Mouse (Mus musculus) stomach, postnatal 0 days (tissue): ENCODE results near the gene Zfp385a. TPM values are rescaled to one million over a fixed set of nuclear protein-coding genes. Genes with fewer than 3 reads are reported as not detected.

ENCODE experiments used
- ATAC-seq: fragments of 200-750 bp; cut with Nextera tagmentation; 2 replicates; pipeline ENCODE4 v1.8.0; 2017; ENCODE audit not compliant: low FRiP score, low TSS enrichment
- DNase-seq: peaks from one replicate; pipeline ENCODE4 v3.0.0-alpha.2; 2016; ENCODE audit warnings: low spot score
- H3K27ac ChIP-seq: fragments of 300-500 bp; sonication (generic); replicated peaks from 2 replicates; pipeline ENCODE4 v1.5.1; 2014; ENCODE audit warnings: mild to moderate bottlenecking, control low read depth
- H3K27me3 ChIP-seq: fragments of 300-500 bp; sonication (generic); 2 replicates; pipeline ENCODE4 v1.6.1; 2014; ENCODE audit warnings: low read length; ENCODE audit not compliant: control insufficient read depth, insufficient read depth
- H3K36me3 ChIP-seq: fragments of 300-500 bp; sonication (generic); 2 replicates; pipeline ENCODE4 v1.6.1; 2014; ENCODE audit warnings: low read length, mixed read lengths; ENCODE audit not compliant: control insufficient read depth, insufficient read depth
- H3K4me1 ChIP-seq: fragments of 300-500 bp; sonication (generic); replicated peaks from 2 replicates; pipeline ENCODE4 v1.6.1; 2014; ENCODE audit warnings: antibody characterized with exemption; ENCODE audit not compliant: control insufficient read depth, insufficient read depth
- H3K4me2 ChIP-seq: fragments of 300-500 bp; sonication (generic); replicated peaks from 2 replicates; pipeline ENCODE4 v1.6.1; 2014; ENCODE audit warnings: low read depth, mild to moderate bottlenecking, control low read depth, moderate library complexity
- H3K4me3 ChIP-seq: fragments of 300-500 bp; sonication (generic); 2 replicates; pipeline ENCODE4 v1.5.1; 2014; ENCODE audit warnings: low read depth, low read length, control low read depth
- H3K9ac ChIP-seq: fragments of 300-500 bp; sonication (generic); 2 replicates; pipeline ENCODE4 v1.6.1; 2014; ENCODE audit warnings: mild to moderate bottlenecking, low read length, control low read depth, mixed read lengths
- H3K9me3 ChIP-seq: fragments of 300-500 bp; sonication (generic); 2 replicates; pipeline ENCODE4 v1.6.1; 2016; ENCODE audit warnings: low read length; ENCODE audit not compliant: control insufficient read depth
- CTCF ChIP-seq: IDR thresholded peaks from 2 replicates; pipeline ENCODE4 v1.5.1; 2016; ENCODE audit warnings: antibody characterized with exemption, low read depth, mild to moderate bottlenecking, moderate library complexity
- EP300 ChIP-seq: optimal IDR thresholded peaks from 2 replicates; pipeline ENCODE3; 2016; ENCODE audit warnings: antibody characterized with exemption
- WGBS: fragments of 180-500 bp; shearing (Covaris S2); extraction: QIAGEN DNeasy Blood & Tissue Kit; methylation state at CpG from one replicate; pipeline ENCODE4 v1.1.7; 2014; 5-methylcytosine and 5-hydroxymethylcytosine counted together
- polyA plus RNA-seq: library from polyadenylated mRNA; unstranded; fragments of >200 nt; fragmentation: Nextera tagmentation; extraction: Ambion mirVana; gene quantifications from 2 replicates; pipeline ENCODE4 v1.2.1, GENCODE M21; 2015

Gene Zfp385a
- polyA plus RNA-seq, 1 experiment from 2014 or later, result 6.0 TPM

DNA sequence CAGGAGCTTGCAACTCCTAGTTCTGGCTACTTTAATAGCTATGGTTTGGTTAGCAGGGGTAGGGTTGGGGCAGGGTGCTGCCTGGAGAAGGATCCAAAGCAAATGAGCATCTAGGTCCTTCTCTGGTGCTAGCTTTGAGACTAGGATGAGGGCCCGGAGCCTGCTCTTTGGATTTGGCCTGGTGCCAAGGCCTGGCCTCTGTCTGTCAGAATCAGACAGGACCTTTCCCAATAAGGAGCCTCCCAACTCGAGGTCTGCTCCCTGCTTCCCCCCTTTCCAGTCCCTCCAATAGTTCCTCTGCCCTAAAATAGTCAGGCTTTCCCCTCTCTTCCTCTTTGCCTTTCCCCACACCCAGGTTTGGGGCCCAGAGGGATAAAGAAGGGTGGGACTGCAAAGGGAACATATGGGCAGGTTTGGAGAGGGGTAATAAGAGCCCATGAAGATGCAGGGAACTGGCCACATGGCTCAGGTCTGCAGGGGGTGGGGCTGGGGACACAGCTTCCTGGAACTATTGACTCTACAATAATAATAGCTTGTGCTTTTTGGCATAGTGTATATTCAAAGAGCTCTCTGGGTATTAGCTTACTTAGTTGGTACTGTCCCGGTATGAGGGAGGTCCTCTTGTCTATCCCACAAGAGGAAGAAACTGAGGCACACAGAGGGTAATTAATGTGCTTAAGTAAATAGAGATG is 38.9 kb upstream of the Zfp385a start:
- Histone ChIP-seq H3K4me2 (no peak overlapping the region), H3K9me3 (no peaks in the 10 kb centered on the region), H3K4me3 (no peak overlapping the region), H3K4me1 (peaks cover 7% of the 10 kb centered on the region; the same call in 1 of the 2 replicates), H3K36me3 (no peaks in the 10 kb centered on the region), H3K27ac (peak overlapping the region; percentile 83), H3K9ac (no peak overlapping the region; the same call in 1 of the 2 replicates), H3K27me3 (no peaks in the 10 kb centered on the region)
- DNase-seq, result peak; percentile 36
- peak; percentile 68 for ATAC-seq
- TF ChIP-seq EP300 (no peak), CTCF (no peak)
- 22% methylated on average over 3 of the region's 3 CpGs for WGBS

DNA sequence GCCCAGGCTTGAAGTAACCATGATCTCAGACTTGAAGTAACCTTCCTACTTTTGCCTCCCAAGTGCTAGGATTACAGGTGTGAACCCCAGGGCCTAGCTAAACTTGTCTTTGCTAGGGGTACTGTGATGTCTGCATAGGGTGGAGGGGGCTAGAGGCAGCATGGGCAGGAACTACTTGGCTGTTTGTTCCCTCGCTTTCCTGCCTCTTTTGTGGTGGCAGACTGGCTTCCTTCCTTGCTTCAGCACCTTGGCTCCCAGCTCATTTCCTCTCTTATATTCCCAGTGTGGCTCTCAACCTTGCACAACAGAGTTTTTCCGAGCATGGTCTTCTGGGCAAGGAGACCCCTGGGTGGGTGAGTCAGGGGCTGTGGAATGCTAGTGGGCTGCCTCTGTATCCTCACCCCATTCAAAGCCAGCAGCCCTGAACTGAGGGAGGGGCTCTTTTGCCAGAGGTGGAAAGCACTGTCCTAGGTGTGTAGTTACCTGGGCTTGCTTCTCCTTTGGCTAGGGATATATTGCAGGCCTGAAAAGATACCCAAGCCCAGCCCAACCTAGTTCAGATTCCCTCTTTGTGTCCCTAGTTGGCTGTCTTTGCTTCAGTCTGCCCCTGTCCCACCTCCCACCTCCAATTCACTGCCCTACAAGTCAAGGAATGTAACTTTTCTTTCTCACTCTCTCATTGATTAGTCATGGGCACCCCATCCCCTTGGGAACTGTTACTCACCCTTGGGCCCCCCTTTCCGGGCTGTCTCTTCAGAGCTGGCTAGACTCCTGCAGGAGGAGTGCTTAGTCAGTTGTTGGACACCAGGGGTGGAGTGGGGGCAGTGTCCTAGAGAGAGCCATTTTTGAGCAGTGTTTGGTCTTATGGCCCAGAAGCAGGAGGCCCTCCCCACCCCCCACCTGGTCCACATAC is 38.1 kb upstream of the Zfp385a start:
- Histone ChIP-seq H3K4me1 (peaks cover 7% of the 10 kb centered on the region; the same call in 1 of the 2 replicates), H3K36me3 (no peaks in the 10 kb centered on the region), H3K9ac (no peak overlapping the region; the same call in 1 of the 2 replicates), H3K27me3 (no peaks in the 10 kb centered on the region), H3K4me3 (no peak overlapping the region), H3K9me3 (no peaks in the 10 kb centered on the region), H3K27ac (peak overlapping the region; percentile 83), H3K4me2 (no peak overlapping the region)
- 65% methylated on average over 3 of the region's 3 CpGs for WGBS
- TF ChIP-seq CTCF (no peak), EP300 (no peak)
- ATAC-seq (peak; percentile 82), DNase-seq (no peak)

- no peaks in the 10 kb centered on the region for H3K27me3 ChIP-seq
- H3K36me3 ChIP-seq, result no peaks in the 10 kb centered on the region
- H3K9me3 ChIP-seq, result no peaks in the 10 kb centered on the region
- H3K4me1 ChIP-seq, result peaks cover 7% of the 10 kb centered on the region; the same call in 1 of the 2 replicates
- WGBS, result 40% methylated on average over 8 of the region's 8 CpGs
- H3K4me3 ChIP-seq, result no peak overlapping the region
- TF ChIP-seq CTCF (no peak), EP300 (no peak)
- H3K9ac ChIP-seq, result no peak overlapping the region
- H3K4me2 ChIP-seq, result no peak overlapping the region
- peak overlapping the region; percentile 83 for H3K27ac ChIP-seq
- ATAC-seq, result peak; percentile 43; the same call in 1 of the 2 replicates
- DNase-seq, result no peak
Observed at GRCm38 (mm10) chr15:103376837-103377269, 37.0 kb upstream of the Zfp385a start.

DNA sequence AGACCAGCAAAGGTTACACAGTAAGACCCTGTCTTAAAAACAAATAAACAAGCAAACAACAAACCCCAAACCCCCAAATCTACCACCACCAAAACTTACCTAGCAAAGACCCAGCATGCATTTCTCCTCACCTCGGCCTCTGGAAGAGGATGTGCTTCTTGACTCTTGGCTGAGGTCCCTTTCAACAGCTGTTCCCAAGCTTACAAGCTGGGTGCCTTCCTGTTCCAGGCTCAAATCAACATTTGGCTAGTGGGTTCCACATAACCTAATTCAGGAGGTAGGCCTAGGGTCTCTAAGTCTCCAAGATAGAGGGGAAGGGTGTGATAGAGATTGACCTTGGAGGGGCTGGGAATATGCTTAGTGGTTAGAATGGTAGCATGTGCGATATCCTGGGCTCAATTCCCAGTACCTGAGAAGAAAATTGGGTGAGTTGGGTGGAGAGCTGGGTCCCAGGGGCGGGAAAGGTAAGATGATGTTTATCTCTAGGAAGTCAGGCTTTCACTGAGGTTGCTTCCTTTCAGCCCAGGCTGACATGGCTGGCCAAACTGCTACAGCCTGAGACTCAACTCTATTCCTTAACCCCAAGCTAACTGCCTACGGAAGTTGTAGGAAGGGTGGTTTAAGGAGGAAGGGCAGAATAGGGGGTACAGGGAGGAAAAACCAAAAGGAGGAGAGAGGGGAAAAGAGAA is 35.4 kb upstream of the Zfp385a start:
- Histone ChIP-seq H3K4me2 (no peak overlapping the region), H3K9me3 (no peaks in the 10 kb centered on the region), H3K9ac (no peak overlapping the region), H3K36me3 (no peaks in the 10 kb centered on the region), H3K4me1 (peaks cover 7% of the 10 kb centered on the region; the same call in 1 of the 2 replicates), H3K4me3 (no peak overlapping the region), H3K27ac (no peak overlapping the region), H3K27me3 (no peaks in the 10 kb centered on the region)
- DNase-seq, result no peak
- 77% methylated on average over 4 of the region's 4 CpGs for WGBS
- TF ChIP-seq EP300 (no peak), CTCF (no peak)
- no peak for ATAC-seq

DNA sequence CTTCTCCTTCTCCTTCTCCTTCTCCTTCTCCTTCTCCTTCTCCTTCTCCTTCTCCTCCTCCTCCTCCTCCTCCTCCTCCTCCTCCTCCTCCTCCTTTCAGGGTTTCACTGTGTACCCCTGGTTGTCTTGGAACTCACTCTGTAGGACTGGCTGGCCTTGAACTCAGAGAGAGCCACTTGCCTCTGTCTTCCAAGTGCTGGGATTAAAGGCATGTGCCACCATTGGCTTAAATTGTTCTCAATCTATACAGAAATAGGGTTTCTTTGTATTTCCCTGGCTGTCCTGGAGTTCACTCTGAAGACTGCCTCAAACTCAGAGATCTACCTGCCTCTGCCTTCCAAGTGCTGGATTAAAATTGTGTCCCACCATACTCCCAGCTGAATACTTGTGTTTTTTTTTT is 32.6 kb upstream of the Zfp385a start:
- H3K27me3 ChIP-seq, result no peaks in the 10 kb centered on the region
- H3K27ac ChIP-seq, result no peak overlapping the region
- no peak overlapping the region for H3K9ac ChIP-seq
- ATAC-seq (no peak), DNase-seq (no peak)
- no peak overlapping the region for H3K4me2 ChIP-seq
- H3K4me3 ChIP-seq, result no peak overlapping the region
- TF ChIP-seq CTCF, result no peak
- no peak for TF ChIP-seq EP300
- no peaks in the 10 kb centered on the region for H3K9me3 ChIP-seq
- H3K4me1 ChIP-seq, result 0 out of 2 replicates have a peak, but pooled peaks cover 4% of the 10 kb centered on the region
- H3K36me3 ChIP-seq, result no peaks in the 10 kb centered on the region
